Mouse (Mus musculus) embryonic facial prominence, embryonic 10.5 days (tissue): ENCODE data around the gene Zfp217. TPM values are rescaled to one million over a fixed set of nuclear protein-coding genes. Genes with fewer than 3 reads are reported as not detected.
A peak's percentile ranks its signal among the peaks of the same experiment; 100 is the strongest.

Experiments used
- DNase-seq: peaks from one replicate; pipeline ENCODE4 v3.0.0-alpha.2; 2017; ENCODE audit warnings: low spot score
- H3K27ac ChIP-seq: fragments of 300-500 bp; sonication (generic); replicated peaks from 2 replicates; pipeline ENCODE4 v1.5.1; 2016; ENCODE audit warnings: mild to moderate bottlenecking
- H3K27me3 ChIP-seq: fragments of 300-500 bp; sonication (generic); replicated peaks from 2 replicates; pipeline ENCODE4 v1.6.1; 2016; ENCODE audit warnings: low read depth, mild to moderate bottlenecking; ENCODE audit not compliant: poor library complexity, severe bottlenecking
- H3K36me3 ChIP-seq: fragments of 300-500 bp; sonication (generic); replicated peaks from 2 replicates; pipeline ENCODE4 v1.6.1; 2016; ENCODE audit warnings: mild to moderate bottlenecking, moderate library complexity
- H3K4me1 ChIP-seq: fragments of 300-500 bp; sonication (generic); 2 replicates; pipeline ENCODE4 v1.6.1; 2016
- H3K4me3 ChIP-seq: fragments of 300-500 bp; sonication (generic); 2 replicates; pipeline ENCODE4 v1.5.1; 2016; ENCODE audit warnings: mild to moderate bottlenecking, moderate library complexity
- H3K9me3 ChIP-seq: fragments of 300-500 bp; sonication (generic); 2 replicates; pipeline ENCODE4 v1.6.1; 2016; ENCODE audit warnings: mild to moderate bottlenecking
- WGBS: fragments of 180-500 bp; shearing (Covaris S2); methylation state at CpG from one replicate; pipeline ENCODE4 v1.1.7; 2016; 5-methylcytosine and 5-hydroxymethylcytosine counted together
- polyA plus RNA-seq: library from polyadenylated mRNA; unstranded; fragments of >200 nt; fragmentation: Nextera tagmentation; extraction: Ambion mirVana; gene quantifications from 2 replicates; pipeline ENCODE4 v1.2.1, GENCODE M21; 2016

The Zfp217 gene
- polyA plus RNA-seq, 1 experiment from 2014 or later: 4.2 TPM

DNA sequence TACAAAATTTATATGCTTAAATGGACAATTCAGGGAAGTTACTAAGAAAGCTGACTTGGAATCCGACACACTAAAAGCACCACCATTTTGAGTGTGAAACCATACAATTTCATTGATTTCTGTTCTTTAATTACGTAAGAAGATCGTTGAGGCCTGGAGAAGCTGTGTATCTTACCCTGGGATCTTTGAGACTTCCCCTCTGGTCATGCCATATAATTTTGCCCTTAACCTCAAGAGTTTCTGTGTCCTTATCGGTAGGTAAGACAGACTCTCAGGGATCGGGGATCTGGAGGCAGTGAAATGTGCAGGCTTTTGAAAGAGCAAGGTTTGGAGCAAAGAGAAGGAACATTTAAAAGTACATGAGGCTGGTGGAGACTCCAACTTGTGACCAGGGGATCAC lies 31.4 kb upstream of the Zfp217 start:
- no peaks in the 10 kb centered on the region for H3K36me3 ChIP-seq
- 90% methylated on average over 5 of the region's 5 CpGs for WGBS
- no peak overlapping the region for H3K4me3 ChIP-seq
- H3K27ac ChIP-seq: no peak overlapping the region
- DNase-seq: no peak
- peaks cover 48% of the 10 kb centered on the region for H3K4me1 ChIP-seq
- H3K27me3 ChIP-seq: no peaks in the 10 kb centered on the region
- H3K9me3 ChIP-seq: no peaks in the 10 kb centered on the region

DNA sequence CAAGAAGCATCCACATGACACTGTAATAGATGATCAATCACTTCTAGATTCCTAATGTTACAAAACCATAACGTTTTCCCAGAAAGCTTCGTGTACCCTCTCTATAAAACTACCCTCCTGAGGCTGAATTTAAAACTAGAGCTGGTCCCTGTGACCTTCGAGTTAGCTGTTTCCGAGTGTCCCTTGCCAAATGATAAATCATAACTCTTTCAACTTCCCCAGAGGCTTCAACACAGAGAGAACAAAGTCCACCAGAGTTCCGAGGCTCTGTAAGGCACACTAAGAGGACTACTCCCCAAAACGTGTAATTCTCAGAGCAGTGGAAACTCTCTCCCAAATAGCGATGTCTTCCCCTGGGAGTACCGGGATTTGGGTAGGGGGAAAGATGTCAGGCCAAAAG lies 29.4 kb upstream of the Zfp217 start:
- Histone ChIP-seq H3K36me3 (no peaks in the 10 kb centered on the region), H3K27ac (no peak overlapping the region; the same call in 1 of the 2 replicates), H3K4me3 (no peak overlapping the region), H3K4me1 (peaks cover 50% of the 10 kb centered on the region), H3K27me3 (no peaks in the 10 kb centered on the region), H3K9me3 (no peaks in the 10 kb centered on the region)
- WGBS: 36% methylated on average over 8 of the region's 8 CpGs
- DNase-seq: no peak

- DNase-seq: peak; percentile 50
Observed at GRCm38 (mm10) chr2:170176284-170176926, 28.5 kb upstream of the Zfp217 start.

DNA sequence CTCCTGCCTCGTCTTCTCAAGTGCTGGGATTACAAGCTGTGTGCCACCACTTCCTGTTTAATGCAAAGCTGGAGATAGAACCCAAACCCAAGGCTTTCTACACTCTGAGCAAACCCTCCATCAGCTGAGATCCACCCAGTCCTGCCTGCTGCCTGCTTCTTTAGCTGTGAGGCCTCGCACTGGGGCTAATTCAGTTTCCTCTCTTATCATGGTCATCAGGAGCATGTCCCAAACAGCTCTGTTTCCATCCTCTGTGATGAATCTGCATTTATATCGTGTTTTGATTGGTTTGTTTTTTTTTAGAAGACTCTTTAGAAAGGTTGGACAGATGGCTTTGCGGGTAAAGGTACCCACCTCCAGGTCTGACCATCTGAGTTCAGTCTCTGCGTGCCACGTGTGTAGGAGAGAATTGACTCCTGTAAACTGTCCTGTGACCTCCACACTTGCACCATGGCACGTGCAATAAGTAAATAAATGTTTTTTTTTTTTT lies 27.8 kb upstream of the Zfp217 start:
- Histone ChIP-seq H3K9me3 (no peaks in the 10 kb centered on the region), H3K4me1 (peaks cover 50% of the 10 kb centered on the region), H3K4me3 (no peak overlapping the region), H3K36me3 (no peaks in the 10 kb centered on the region), H3K27me3 (no peaks in the 10 kb centered on the region), H3K27ac (peak overlapping the region; percentile 62)
- no peak for DNase-seq
- WGBS: 64% methylated on average over 7 of the region's 7 CpGs

More at GRCm38 (mm10) chr2:170176284-170176926, 28.5 kb upstream of the Zfp217 start:
- Histone ChIP-seq H3K27me3 (no peaks in the 10 kb centered on the region), H3K36me3 (no peaks in the 10 kb centered on the region), H3K4me1 (peaks cover 50% of the 10 kb centered on the region), H3K27ac (peak overlapping the region; percentile 69), H3K4me3 (no peak overlapping the region), H3K9me3 (no peaks in the 10 kb centered on the region)
- 18% methylated on average over 8 of the region's 8 CpGs for WGBS

DNA sequence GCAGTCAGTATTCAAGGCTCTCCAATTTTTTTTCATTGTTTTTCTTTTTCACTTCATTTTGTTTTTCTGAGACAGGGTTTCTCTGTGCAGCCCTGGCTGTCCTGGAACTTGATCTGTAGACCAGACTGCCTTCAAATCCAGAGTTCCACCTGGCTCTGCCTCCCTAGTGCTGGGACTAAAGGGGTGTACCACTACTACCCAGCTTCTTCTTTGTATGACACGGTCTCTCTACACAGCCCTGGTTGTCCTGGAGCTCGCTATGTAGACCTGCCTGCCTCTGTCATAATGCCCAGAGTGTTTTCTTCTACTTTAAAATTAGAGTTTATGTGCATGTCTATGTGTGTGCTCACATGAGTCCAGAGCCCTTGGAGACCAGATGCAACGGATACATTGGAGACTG lies 27.3 kb upstream of the Zfp217 start:
- H3K4me1 ChIP-seq: peaks cover 50% of the 10 kb centered on the region
- no peak for DNase-seq
- 82% methylated on average over 3 of the region's 3 CpGs for WGBS
- H3K9me3 ChIP-seq: no peaks in the 10 kb centered on the region
- no peaks in the 10 kb centered on the region for H3K36me3 ChIP-seq
- H3K4me3 ChIP-seq: no peak overlapping the region
- H3K27me3 ChIP-seq: no peaks in the 10 kb centered on the region
- H3K27ac ChIP-seq: peak overlapping the region; percentile 62; the same call in 1 of the 2 replicates

DNA sequence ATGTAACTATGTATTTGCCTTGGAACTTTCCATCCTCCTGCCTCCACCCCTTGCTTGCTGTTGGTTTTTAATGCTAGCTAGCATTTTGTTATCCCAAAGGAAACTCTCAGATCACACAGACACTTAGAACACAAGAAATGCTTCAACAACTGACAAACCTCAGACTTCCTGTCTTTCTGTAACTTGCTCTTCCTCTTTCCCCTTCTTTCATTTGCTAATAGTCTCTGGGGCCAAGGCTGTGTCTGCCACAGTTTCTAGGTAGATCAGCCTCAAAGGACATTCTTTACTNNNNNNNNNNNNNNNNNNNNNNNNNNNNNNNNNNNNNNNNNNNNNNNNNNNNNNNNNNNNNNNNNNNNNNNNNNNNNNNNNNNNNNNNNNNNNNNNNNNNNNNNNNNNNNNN lies 21.2 kb upstream of the Zfp217 start:
- Histone ChIP-seq H3K4me3 (no peak overlapping the region), H3K4me1 (peaks cover 6% of the 10 kb centered on the region), H3K36me3 (no peaks in the 10 kb centered on the region), H3K27me3 (no peaks in the 10 kb centered on the region), H3K27ac (no peak overlapping the region), H3K9me3 (no peaks in the 10 kb centered on the region)
- DNase-seq: no peak

GRCm38 (mm10) chr2:170165649-170166048 lies 17.7 kb upstream of the Zfp217 start:
- no peak for DNase-seq
- H3K36me3 ChIP-seq: no peaks in the 10 kb centered on the region
- no peaks in the 10 kb centered on the region for H3K4me1 ChIP-seq
- no peak overlapping the region for H3K27ac ChIP-seq
- no peaks in the 10 kb centered on the region for H3K27me3 ChIP-seq
- WGBS: 74% methylated on average over 10 of the region's 10 CpGs
- no peak overlapping the region for H3K4me3 ChIP-seq
- H3K9me3 ChIP-seq: no peaks in the 10 kb centered on the region

DNA sequence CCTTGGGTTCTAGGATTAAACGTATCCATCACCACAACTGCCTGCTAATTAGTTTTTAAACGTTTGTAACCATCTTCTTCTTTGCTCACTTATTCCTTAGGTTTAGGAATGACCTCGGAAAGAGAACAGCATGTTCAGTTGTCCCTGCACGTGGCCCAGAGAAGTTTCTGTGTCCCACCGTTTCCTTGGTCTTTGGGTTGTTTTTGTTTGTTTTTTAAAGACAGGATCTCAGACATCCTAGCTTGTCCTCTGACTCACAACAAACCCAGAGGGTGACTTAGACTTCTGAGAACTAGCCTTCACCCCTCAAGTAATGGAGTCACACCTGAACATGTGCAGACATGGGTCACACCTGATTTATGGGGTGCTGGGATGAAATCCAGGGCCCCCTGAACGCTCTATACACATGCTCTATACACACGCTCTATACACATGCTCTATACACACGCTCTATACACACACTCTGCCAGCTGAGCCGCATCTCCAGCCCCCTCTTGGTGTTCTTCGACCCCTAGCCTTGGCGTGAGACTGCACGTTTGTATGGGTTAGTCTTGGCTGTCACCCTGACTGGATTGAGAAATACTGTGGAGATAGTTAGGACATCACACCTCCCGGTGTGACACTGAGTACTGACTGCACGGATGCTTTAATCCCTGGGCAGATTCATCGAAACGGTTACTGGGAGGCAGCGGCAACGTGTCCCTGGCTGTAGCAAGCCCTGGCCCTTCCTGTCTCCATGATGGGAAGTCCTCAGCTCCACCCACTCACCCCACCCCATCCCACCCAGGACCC lies 16.0 kb upstream of the Zfp217 start:
- no peak for DNase-seq
- no peaks in the 10 kb centered on the region for H3K9me3 ChIP-seq
- H3K27me3 ChIP-seq: no peaks in the 10 kb centered on the region
- H3K36me3 ChIP-seq: no peaks in the 10 kb centered on the region
- WGBS: 90% methylated on average over 18 of the region's 18 CpGs
- H3K27ac ChIP-seq: no peak overlapping the region
- H3K4me3 ChIP-seq: no peak overlapping the region
- H3K4me1 ChIP-seq: peaks cover 5% of the 10 kb centered on the region

GRCm38 (mm10) chr2:170159795-170160568 lies 12.1 kb upstream of the Zfp217 start:
- 58% methylated on average over 15 of the region's 15 CpGs for WGBS
- peak overlapping the region; percentile 22; the same call in 1 of the 2 replicates for H3K27ac ChIP-seq
- 0 out of 2 replicates have a peak, but pooled peaks cover 6% of the 10 kb centered on the region for H3K27me3 ChIP-seq

GRCm38 (mm10) chr2:170158987-170159386 lies 11.1 kb upstream of the Zfp217 start:
- Histone ChIP-seq H3K4me1 (peaks cover 28% of the 10 kb centered on the region), H3K9me3 (no peaks in the 10 kb centered on the region), H3K27ac (no peak overlapping the region), H3K27me3 (0 out of 2 replicates have a peak, but pooled peaks cover 7% of the 10 kb centered on the region), H3K4me3 (no peak overlapping the region), H3K36me3 (no peaks in the 10 kb centered on the region)
- 89% methylated on average over 4 of the region's 4 CpGs for WGBS
- no peak for DNase-seq

More at GRCm38 (mm10) chr2:170159795-170160568, 12.1 kb upstream of the Zfp217 start:
- H3K4me3 ChIP-seq: no peak overlapping the region
- DNase-seq: no peak
- H3K4me1 ChIP-seq: peaks cover 19% of the 10 kb centered on the region
- H3K36me3 ChIP-seq: no peaks in the 10 kb centered on the region
- H3K9me3 ChIP-seq: no peaks in the 10 kb centered on the region

DNA sequence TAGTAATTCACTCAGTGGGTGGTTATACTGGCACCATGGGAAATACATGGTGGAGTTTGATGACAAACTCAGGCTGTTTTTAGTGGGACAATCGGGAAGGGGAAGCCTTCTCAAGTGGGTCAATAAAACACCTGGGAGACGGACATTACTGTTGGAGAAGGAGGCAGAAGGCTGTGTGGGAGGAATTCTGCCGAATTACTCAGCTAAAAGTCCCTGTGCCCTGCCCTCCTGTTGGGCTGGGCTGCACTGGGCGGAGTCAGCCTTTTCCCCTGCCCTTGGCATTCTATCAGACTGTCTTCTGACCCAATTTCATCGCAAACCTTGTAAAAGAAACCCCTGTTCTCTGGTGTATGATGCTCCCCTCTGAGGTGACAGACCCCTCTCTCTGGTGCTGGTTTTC lies 10.3 kb upstream of the Zfp217 start:
- Histone ChIP-seq H3K4me3 (no peak overlapping the region), H3K36me3 (no peaks in the 10 kb centered on the region), H3K9me3 (no peaks in the 10 kb centered on the region), H3K27me3 (0 out of 2 replicates have a peak, but pooled peaks cover 7% of the 10 kb centered on the region), H3K4me1 (peaks cover 35% of the 10 kb centered on the region), H3K27ac (no peak overlapping the region)
- 44% methylated on average over 5 of the region's 5 CpGs for WGBS
- no peak for DNase-seq
